Mouse (Mus musculus): ENCODE measurements around the gene Rab42. TPM values are rescaled to one million over a fixed set of nuclear protein-coding genes. Genes with fewer than 3 reads are reported as not detected.
"Not testable (repeated sequence)": the region's sequence is repeated elsewhere in the genome, so short reads cannot be mapped to it uniquely, and the experiment has no call there.

The Rab42 gene
- polyA plus RNA-seq, 1 experiment, result not detected

- Histone ChIP-seq H3K4me1 (ENCODE audit: control insufficient read depth, insufficient read depth, low read length) (no peaks in the 10 kb centered on the region), H3K27ac (ENCODE audit: insufficient read depth, low read length) (no peak overlapping the region), H3K36me3 (ENCODE audit: control insufficient read depth, insufficient read depth, low read length, poor library complexity, severe bottlenecking) (peaks cover 5% of the 10 kb centered on the region), H3K4me3 (ENCODE audit: low read depth, low read length) (no peak overlapping the region), H3K27me3 (ENCODE audit: control insufficient read depth, insufficient read depth, low read length, poor library complexity, severe bottlenecking) (no peaks in the 10 kb centered on the region), H3K9me3 (replicated peaks; ENCODE audit: control insufficient read depth, insufficient read depth, low read length, poor library complexity, severe bottlenecking) (no peaks in the 10 kb centered on the region), H3K9ac (ENCODE audit: low read depth, poor library complexity, severe bottlenecking) (no peak overlapping the region)
- TF ChIP-seq CTCF (IDR thresholded peaks at IDR 0.05; ENCODE audit: low read depth, low read length), result no peak
- TF ChIP-seq EP300 (IDR thresholded peaks at IDR 0.05; ENCODE audit: insufficient read depth, low read depth, low read length), result no peak
- no peak for TF ChIP-seq POLR2A (IDR thresholded peaks at IDR 0.05; ENCODE audit: insufficient read depth, low read length)
Measured at GRCm38 (mm10) chr4:132293682-132294240, 9.4 kb downstream of the Rab42 start.

- TF ChIP-seq EP300 (IDR thresholded peaks at IDR 0.05; ENCODE audit: insufficient read depth, low read depth, low read length) (no peak), CTCF (IDR thresholded peaks at IDR 0.05; ENCODE audit: low read depth, low read length) (peak; percentile 54), POLR2A (IDR thresholded peaks at IDR 0.05; ENCODE audit: insufficient read depth, low read length) (no peak)
- H3K4me1 ChIP-seq (ENCODE audit: control insufficient read depth, insufficient read depth, low read length), result no peaks in the 10 kb centered on the region
- H3K36me3 ChIP-seq (ENCODE audit: control insufficient read depth, insufficient read depth, low read length, poor library complexity, severe bottlenecking), result peaks cover 5% of the 10 kb centered on the region
Measured at GRCm38 (mm10) chr4:132292988-132293387, 10.2 kb downstream of the Rab42 start.

GRCm38 (mm10) chr4:132291624-132292335 is 11.4 kb downstream of the Rab42 start:
- TF ChIP-seq EP300 (IDR thresholded peaks at IDR 0.05; ENCODE audit: insufficient read depth, low read depth, low read length) (no peak), CTCF (IDR thresholded peaks at IDR 0.05; ENCODE audit: low read depth, low read length) (peak; percentile 79)
- Histone ChIP-seq H3K36me3 (ENCODE audit: control insufficient read depth, insufficient read depth, low read length, poor library complexity, severe bottlenecking) (peaks cover 5% of the 10 kb centered on the region), H3K4me1 (ENCODE audit: control insufficient read depth, insufficient read depth, low read length) (no peaks in the 10 kb centered on the region), H3K27me3 (ENCODE audit: control insufficient read depth, insufficient read depth, low read length, poor library complexity, severe bottlenecking) (no peaks in the 10 kb centered on the region), H3K9me3 (replicated peaks; ENCODE audit: control insufficient read depth, insufficient read depth, low read length, poor library complexity, severe bottlenecking) (no peaks in the 10 kb centered on the region), H3K9ac (ENCODE audit: low read depth, poor library complexity, severe bottlenecking) (no peak overlapping the region), H3K4me3 (ENCODE audit: low read depth, low read length) (no peak overlapping the region), H3K27ac (ENCODE audit: insufficient read depth, low read length) (peak overlapping the region; percentile 15; the same call in 1 of the 2 replicates)

More at GRCm38 (mm10) chr4:132292988-132293387, 10.2 kb downstream of the Rab42 start:
- H3K27ac ChIP-seq (ENCODE audit: insufficient read depth, low read length), result no peak overlapping the region
- no peak overlapping the region for H3K4me3 ChIP-seq (ENCODE audit: low read depth, low read length)
- no peak overlapping the region for H3K9ac ChIP-seq (ENCODE audit: low read depth, poor library complexity, severe bottlenecking)
- H3K27me3 ChIP-seq (ENCODE audit: control insufficient read depth, insufficient read depth, low read length, poor library complexity, severe bottlenecking), result no peaks in the 10 kb centered on the region
- H3K9me3 ChIP-seq (replicated peaks; ENCODE audit: control insufficient read depth, insufficient read depth, low read length, poor library complexity, severe bottlenecking), result no peaks in the 10 kb centered on the region

GRCm38 (mm10) chr4:132291056-132291455 is 12.1 kb downstream of the Rab42 start:
- no peaks in the 10 kb centered on the region for H3K4me1 ChIP-seq (ENCODE audit: control insufficient read depth, insufficient read depth, low read length)
- H3K36me3 ChIP-seq (ENCODE audit: control insufficient read depth, insufficient read depth, low read length, poor library complexity, severe bottlenecking), result peaks cover 5% of the 10 kb centered on the region
- TF ChIP-seq CTCF (IDR thresholded peaks at IDR 0.05; ENCODE audit: low read depth, low read length) (no peak), EP300 (IDR thresholded peaks at IDR 0.05; ENCODE audit: insufficient read depth, low read depth, low read length) (no peak), POLR2A (IDR thresholded peaks at IDR 0.05; ENCODE audit: insufficient read depth, low read length) (no peak)
- H3K4me3 ChIP-seq (ENCODE audit: low read depth, low read length), result no peak overlapping the region
- no peak overlapping the region for H3K9ac ChIP-seq (ENCODE audit: low read depth, poor library complexity, severe bottlenecking)
- H3K27ac ChIP-seq (ENCODE audit: insufficient read depth, low read length), result peak overlapping the region; percentile 34; the same call in 1 of the 2 replicates
- no peaks in the 10 kb centered on the region for H3K9me3 ChIP-seq (replicated peaks; ENCODE audit: control insufficient read depth, insufficient read depth, low read length, poor library complexity, severe bottlenecking)
- H3K27me3 ChIP-seq (ENCODE audit: control insufficient read depth, insufficient read depth, low read length, poor library complexity, severe bottlenecking), result no peaks in the 10 kb centered on the region

- H3K4me1 ChIP-seq (ENCODE audit: control insufficient read depth, insufficient read depth, low read length); H3K27ac ChIP-seq (ENCODE audit: insufficient read depth, low read length); H3K27me3 ChIP-seq (ENCODE audit: control insufficient read depth, insufficient read depth, low read length, poor library complexity, severe bottlenecking); H3K4me3 ChIP-seq (ENCODE audit: low read depth, low read length); H3K9ac ChIP-seq (ENCODE audit: low read depth, poor library complexity, severe bottlenecking); H3K9me3 ChIP-seq (replicated peaks; ENCODE audit: control insufficient read depth, insufficient read depth, low read length, poor library complexity, severe bottlenecking): not testable (repeated sequence)
- peaks cover 16% of the 10 kb centered on the region for H3K36me3 ChIP-seq (ENCODE audit: control insufficient read depth, insufficient read depth, low read length, poor library complexity, severe bottlenecking)
Measured at GRCm38 (mm10) chr4:132288840-132289239, 14.3 kb downstream of the Rab42 start.

GRCm38 (mm10) chr4:132275949-132276348 is 27.2 kb downstream of the Rab42 start:
- H3K9me3 ChIP-seq (replicated peaks; ENCODE audit: control insufficient read depth, insufficient read depth, low read length, poor library complexity, severe bottlenecking), result no peaks in the 10 kb centered on the region
- H3K9ac ChIP-seq (ENCODE audit: low read depth, poor library complexity, severe bottlenecking), result no peak overlapping the region
- TF ChIP-seq EP300 (IDR thresholded peaks at IDR 0.05; ENCODE audit: insufficient read depth, low read depth, low read length) (no peak), POLR2A (IDR thresholded peaks at IDR 0.05; ENCODE audit: insufficient read depth, low read length) (no peak), CTCF (IDR thresholded peaks at IDR 0.05; ENCODE audit: low read depth, low read length) (no peak)
- H3K4me3 ChIP-seq (ENCODE audit: low read depth, low read length), result no peak overlapping the region
- H3K4me1 ChIP-seq (ENCODE audit: control insufficient read depth, insufficient read depth, low read length), result peaks cover 1% of the 10 kb centered on the region
- 0 out of 2 replicates have a peak, but pooled peaks cover 5% of the 10 kb centered on the region for H3K36me3 ChIP-seq (ENCODE audit: control insufficient read depth, insufficient read depth, low read length, poor library complexity, severe bottlenecking)
- H3K27ac ChIP-seq (ENCODE audit: insufficient read depth, low read length), result no peak overlapping the region
- H3K27me3 ChIP-seq (ENCODE audit: control insufficient read depth, insufficient read depth, low read length, poor library complexity, severe bottlenecking), result no peaks in the 10 kb centered on the region
